Mouse (Mus musculus): ENCODE measurements around the gene Cxcr5. TPM values are rescaled to one million over a fixed set of nuclear protein-coding genes. Genes with fewer than 3 reads are reported as not detected.
A peak's percentile ranks its signal among the peaks of the same experiment; 100 is the strongest.

The Cxcr5 gene
- polyA plus RNA-seq, 1 experiment from 2014 or later: 0.13 TPM

- Histone ChIP-seq H3K4me3 (ENCODE audit: low read depth, low read length) (no peak overlapping the region), H3K27ac (replicated peaks; ENCODE audit: low read depth, low read length) (no peak overlapping the region), H3K36me3 (replicated peaks; ENCODE audit: control insufficient read depth, insufficient read depth, low read depth, low read length) (peaks cover 10% of the 10 kb centered on the region)
Measured at GRCm38 (mm10) chr9:44504893-44505823, 56.5 kb downstream of the Cxcr5 start.

DNA sequence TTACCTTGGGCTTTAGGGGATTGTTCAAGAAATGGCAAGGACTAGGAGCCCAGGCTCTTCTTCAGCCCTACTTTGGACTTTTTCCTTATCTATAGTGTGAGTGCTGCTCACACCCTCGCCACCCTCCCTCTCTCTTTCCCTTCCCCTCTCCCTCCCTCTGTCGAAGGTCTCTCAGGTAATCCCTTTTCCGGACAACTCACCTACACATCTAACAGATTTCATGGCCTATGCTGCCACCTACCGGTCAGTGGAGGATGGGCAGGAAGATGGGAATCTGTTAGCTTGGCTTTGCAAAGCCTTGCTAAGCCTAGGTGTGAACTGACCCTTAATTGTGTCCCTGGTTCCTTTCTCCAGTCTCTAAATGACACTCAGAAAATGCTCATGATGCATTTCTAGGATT is 59.7 kb downstream of the Cxcr5 start:
- 0% methylated on average over 4 of the region's 4 CpGs for WGBS
- Histone ChIP-seq H3K4me1 (ENCODE audit: control insufficient read depth, insufficient read depth, low read length) (peaks cover 19% of the 10 kb centered on the region), H3K27me3 (ENCODE audit: control insufficient read depth, insufficient read depth, low read length) (no peaks in the 10 kb centered on the region), H3K9ac (replicated peaks; ENCODE audit: low read length) (no peak overlapping the region), H3K27ac (replicated peaks; ENCODE audit: low read depth, low read length) (peak overlapping the region; percentile 31; the same call in 1 of the 2 replicates), H3K36me3 (replicated peaks; ENCODE audit: control insufficient read depth, insufficient read depth, low read depth, low read length) (peaks cover 10% of the 10 kb centered on the region), H3K4me3 (ENCODE audit: low read depth, low read length) (peak overlapping the region; percentile 23), H3K4me2 (ENCODE audit: low read depth, low read length) (peak overlapping the region; percentile 34; the same call in 1 of the 2 replicates), H3K9me3 (replicated peaks; ENCODE audit: control insufficient read depth, low read length) (no peaks in the 10 kb centered on the region)
- DNase-seq (ENCODE audit: low spot score) (peak; percentile 92), ATAC-seq (replicated peaks; ENCODE audit: insufficient number of reproducible peaks, low FRiP score, low TSS enrichment, low read depth) (no peak)

More at GRCm38 (mm10) chr9:44504893-44505823, 56.5 kb downstream of the Cxcr5 start:
- 77% methylated on average over 20 of the region's 20 CpGs for WGBS
- no peaks in the 10 kb centered on the region for H3K9me3 ChIP-seq (replicated peaks; ENCODE audit: control insufficient read depth, low read length)
- DNase-seq (ENCODE audit: low spot score) (no peak), ATAC-seq (replicated peaks; ENCODE audit: insufficient number of reproducible peaks, low FRiP score, low TSS enrichment, low read depth) (no peak)
- H3K4me2 ChIP-seq (ENCODE audit: low read depth, low read length): no peak overlapping the region
- no peak overlapping the region for H3K9ac ChIP-seq (replicated peaks; ENCODE audit: low read length)
- no peaks in the 10 kb centered on the region for H3K27me3 ChIP-seq (ENCODE audit: control insufficient read depth, insufficient read depth, low read length)
- H3K4me1 ChIP-seq (ENCODE audit: control insufficient read depth, insufficient read depth, low read length): peaks cover 9% of the 10 kb centered on the region

DNA sequence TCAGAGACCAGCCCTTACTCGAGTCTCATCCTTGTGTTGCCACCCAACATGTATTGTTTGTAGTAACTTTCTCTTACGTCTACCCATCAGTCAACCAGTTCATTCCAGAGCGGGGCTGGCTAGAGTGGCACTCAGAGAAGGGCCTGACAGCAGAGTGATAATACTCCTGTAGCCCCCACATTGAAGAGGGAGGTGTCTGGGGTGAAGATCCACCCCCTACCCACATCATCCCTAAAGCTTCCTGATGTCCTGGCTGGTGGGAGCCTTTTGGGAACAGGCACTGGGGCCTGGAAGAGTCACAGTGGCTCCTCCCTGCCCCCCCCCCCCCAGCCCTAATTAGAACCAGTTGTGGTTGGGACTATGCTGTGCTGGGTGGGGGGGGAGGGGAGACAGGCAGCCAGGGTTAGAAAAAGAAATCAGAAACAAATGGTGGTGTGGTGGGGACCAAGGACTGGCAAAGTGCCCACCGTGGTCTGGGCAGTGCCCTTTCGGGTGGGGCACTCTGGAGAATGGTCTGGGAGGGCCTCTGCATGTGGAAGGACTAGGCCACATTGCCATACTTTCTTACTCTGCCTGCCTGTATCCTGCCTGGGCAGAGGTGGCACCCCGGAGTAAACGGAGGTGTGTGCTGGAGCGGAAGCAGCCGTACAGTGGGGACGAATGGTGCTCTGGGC is 60.3 kb downstream of the Cxcr5 start:
- peak overlapping the region; percentile 23 for H3K4me3 ChIP-seq (ENCODE audit: low read depth, low read length)
- peak overlapping the region; percentile 92 for H3K27ac ChIP-seq (replicated peaks; ENCODE audit: low read depth, low read length)
- H3K9me3 ChIP-seq (replicated peaks; ENCODE audit: control insufficient read depth, low read length): no peaks in the 10 kb centered on the region
- H3K9ac ChIP-seq (replicated peaks; ENCODE audit: low read length): no peak overlapping the region
- 18% methylated on average over 10 of the region's 10 CpGs for WGBS
- H3K4me1 ChIP-seq (ENCODE audit: control insufficient read depth, insufficient read depth, low read length): peaks cover 23% of the 10 kb centered on the region
- DNase-seq (ENCODE audit: low spot score) (peak; percentile 65), ATAC-seq (replicated peaks; ENCODE audit: insufficient number of reproducible peaks, low FRiP score, low TSS enrichment, low read depth) (no peak)
- H3K36me3 ChIP-seq (replicated peaks; ENCODE audit: control insufficient read depth, insufficient read depth, low read depth, low read length): peaks cover 6% of the 10 kb centered on the region
- H3K4me2 ChIP-seq (ENCODE audit: low read depth, low read length): peak overlapping the region; percentile 34; the same call in 1 of the 2 replicates
- H3K27me3 ChIP-seq (ENCODE audit: control insufficient read depth, insufficient read depth, low read length): no peaks in the 10 kb centered on the region

DNA sequence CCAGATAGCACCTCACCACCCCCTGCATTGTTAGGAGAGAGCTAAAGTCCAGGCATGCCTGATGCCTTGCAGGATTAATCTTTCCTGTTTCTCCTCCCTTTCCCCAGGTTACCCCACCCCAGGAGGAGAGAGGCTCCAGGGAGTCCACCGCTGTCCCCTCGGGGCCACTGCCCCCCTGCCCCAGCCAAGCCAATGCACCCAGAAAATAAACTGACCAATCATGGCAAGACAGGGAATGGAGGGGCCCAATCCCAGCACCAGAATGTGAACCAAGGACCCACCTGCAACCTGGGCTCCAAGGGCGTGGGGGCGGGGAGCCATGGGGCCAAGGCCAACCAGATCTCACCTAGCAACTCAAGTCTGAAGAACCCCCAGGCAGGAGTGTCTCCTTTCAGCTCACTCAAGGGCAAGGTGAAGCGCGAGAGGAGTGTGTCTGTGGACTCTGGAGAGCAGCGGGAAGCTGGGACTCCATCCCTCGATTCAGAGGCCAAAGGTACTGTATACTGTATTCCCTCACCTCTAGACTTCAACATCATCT is 61.0 kb downstream of the Cxcr5 start:
- peak overlapping the region; percentile 21; the same call in 1 of the 2 replicates for H3K4me3 ChIP-seq (ENCODE audit: low read depth, low read length)
- peaks cover 2% of the 10 kb centered on the region for H3K36me3 ChIP-seq (replicated peaks; ENCODE audit: control insufficient read depth, insufficient read depth, low read depth, low read length)
- H3K4me1 ChIP-seq (ENCODE audit: control insufficient read depth, insufficient read depth, low read length): peaks cover 23% of the 10 kb centered on the region
- 31% methylated on average over 8 of the region's 8 CpGs for WGBS
- peak overlapping the region; percentile 85 for H3K4me2 ChIP-seq (ENCODE audit: low read depth, low read length)
- H3K9ac ChIP-seq (replicated peaks; ENCODE audit: low read length): peak overlapping the region; percentile 72
- no peaks in the 10 kb centered on the region for H3K27me3 ChIP-seq (ENCODE audit: control insufficient read depth, insufficient read depth, low read length)
- DNase-seq (ENCODE audit: low spot score) (no peak), ATAC-seq (replicated peaks; ENCODE audit: insufficient number of reproducible peaks, low FRiP score, low TSS enrichment, low read depth) (no peak)
- no peaks in the 10 kb centered on the region for H3K9me3 ChIP-seq (replicated peaks; ENCODE audit: control insufficient read depth, low read length)
- peak overlapping the region; percentile 92 for H3K27ac ChIP-seq (replicated peaks; ENCODE audit: low read depth, low read length)

DNA sequence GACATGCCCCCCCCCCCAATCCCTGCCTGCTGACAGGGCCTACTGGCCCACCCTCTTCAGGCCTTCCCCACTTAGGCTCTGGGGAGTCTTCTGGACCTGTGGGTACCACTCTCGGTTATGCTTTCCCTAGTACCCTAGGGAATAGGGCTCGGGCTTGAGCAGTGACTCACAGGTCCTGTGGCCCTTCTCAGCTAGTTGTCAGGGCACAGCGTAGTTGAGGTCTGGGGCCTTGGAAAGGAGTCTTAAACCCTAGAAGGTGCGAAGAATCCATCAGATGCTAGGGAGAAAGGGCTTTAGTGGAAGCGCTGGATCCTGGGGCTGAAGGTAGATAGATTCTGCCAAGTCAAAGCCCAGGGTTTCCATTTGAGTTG is 61.5 kb downstream of the Cxcr5 start:
- DNase-seq (ENCODE audit: low spot score): no peak
- Histone ChIP-seq H3K4me1 (ENCODE audit: control insufficient read depth, insufficient read depth, low read length) (peaks cover 28% of the 10 kb centered on the region), H3K9me3 (replicated peaks; ENCODE audit: control insufficient read depth, low read length) (no peaks in the 10 kb centered on the region), H3K9ac (replicated peaks; ENCODE audit: low read length) (peak overlapping the region; percentile 72), H3K27me3 (ENCODE audit: control insufficient read depth, insufficient read depth, low read length) (no peaks in the 10 kb centered on the region), H3K4me2 (ENCODE audit: low read depth, low read length) (peak overlapping the region; percentile 85), H3K4me3 (ENCODE audit: low read depth, low read length) (peak overlapping the region; percentile 21), H3K27ac (replicated peaks; ENCODE audit: low read depth, low read length) (peak overlapping the region; percentile 92), H3K36me3 (replicated peaks; ENCODE audit: control insufficient read depth, insufficient read depth, low read depth, low read length) (no peaks in the 10 kb centered on the region; the same call in 1 of the 2 replicates)
- ATAC-seq (replicated peaks; ENCODE audit: insufficient number of reproducible peaks, low FRiP score, low TSS enrichment, low read depth): no peak
- WGBS: 21% methylated on average over 5 of the region's 5 CpGs

DNA sequence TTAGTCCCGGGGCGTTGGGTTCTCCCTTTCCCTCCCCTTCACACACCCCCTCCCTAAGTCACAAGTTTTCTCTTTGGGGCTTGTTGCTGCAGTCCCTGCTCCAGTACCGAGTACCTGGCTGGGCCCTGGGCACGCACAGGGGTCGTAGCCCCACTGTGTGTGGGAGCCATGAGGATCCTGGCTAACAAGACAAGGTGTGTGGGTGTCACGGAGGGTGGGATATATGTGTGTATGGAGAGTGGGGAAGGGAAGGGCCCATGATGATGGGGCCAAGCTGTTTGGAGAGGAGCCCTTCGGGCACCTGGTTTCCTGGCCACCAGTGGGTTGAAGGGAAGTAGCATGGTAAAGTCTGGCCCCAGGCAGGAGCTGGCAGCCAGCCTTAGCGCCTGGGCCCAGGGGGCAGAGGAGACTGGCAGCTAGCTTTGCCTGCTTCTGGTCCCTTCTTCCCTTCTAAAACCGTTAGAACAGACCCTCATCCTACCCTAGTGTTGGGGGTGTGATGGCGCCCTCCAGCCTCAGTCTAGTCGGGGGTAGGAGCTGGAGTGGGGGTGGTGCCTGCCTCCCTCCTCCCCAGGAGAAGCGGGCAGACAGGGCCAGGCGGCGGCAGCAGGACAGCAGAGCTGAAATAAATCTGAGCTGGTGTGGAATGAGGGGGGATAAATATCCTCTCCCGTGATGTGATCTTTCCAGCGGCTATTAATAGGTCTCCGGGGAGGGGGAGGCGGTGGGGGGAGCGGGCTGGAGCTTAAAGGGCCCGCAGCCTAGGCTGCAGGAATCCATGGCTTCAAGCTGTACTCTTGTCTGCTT is 62.1 kb downstream of the Cxcr5 start:
- ATAC-seq (replicated peaks; ENCODE audit: insufficient number of reproducible peaks, low FRiP score, low TSS enrichment, low read depth) (peak; percentile 12; the same call in 1 of the 2 replicates), DNase-seq (ENCODE audit: low spot score) (peak; percentile 75)
- peak overlapping the region; percentile 85 for H3K4me2 ChIP-seq (ENCODE audit: low read depth, low read length)
- H3K36me3 ChIP-seq (replicated peaks; ENCODE audit: control insufficient read depth, insufficient read depth, low read depth, low read length): no peaks in the 10 kb centered on the region; the same call in 1 of the 2 replicates
- H3K27me3 ChIP-seq (ENCODE audit: control insufficient read depth, insufficient read depth, low read length): no peaks in the 10 kb centered on the region
- H3K4me3 ChIP-seq (ENCODE audit: low read depth, low read length): peak overlapping the region; percentile 41
- H3K9me3 ChIP-seq (replicated peaks; ENCODE audit: control insufficient read depth, low read length): no peaks in the 10 kb centered on the region
- peaks cover 33% of the 10 kb centered on the region for H3K4me1 ChIP-seq (ENCODE audit: control insufficient read depth, insufficient read depth, low read length)
- 3% methylated on average over 20 of the region's 20 CpGs for WGBS
- peak overlapping the region; percentile 92 for H3K27ac ChIP-seq (replicated peaks; ENCODE audit: low read depth, low read length)
- peak overlapping the region; percentile 72 for H3K9ac ChIP-seq (replicated peaks; ENCODE audit: low read length)

All from embryonic facial prominence, embryonic 11.5 days (tissue).